Mouse (Mus musculus): ENCODE measurements around the gene Rnf5.
A peak's percentile ranks its signal among the peaks of the same experiment; 100 is the strongest.

The Rnf5 gene

DNA sequence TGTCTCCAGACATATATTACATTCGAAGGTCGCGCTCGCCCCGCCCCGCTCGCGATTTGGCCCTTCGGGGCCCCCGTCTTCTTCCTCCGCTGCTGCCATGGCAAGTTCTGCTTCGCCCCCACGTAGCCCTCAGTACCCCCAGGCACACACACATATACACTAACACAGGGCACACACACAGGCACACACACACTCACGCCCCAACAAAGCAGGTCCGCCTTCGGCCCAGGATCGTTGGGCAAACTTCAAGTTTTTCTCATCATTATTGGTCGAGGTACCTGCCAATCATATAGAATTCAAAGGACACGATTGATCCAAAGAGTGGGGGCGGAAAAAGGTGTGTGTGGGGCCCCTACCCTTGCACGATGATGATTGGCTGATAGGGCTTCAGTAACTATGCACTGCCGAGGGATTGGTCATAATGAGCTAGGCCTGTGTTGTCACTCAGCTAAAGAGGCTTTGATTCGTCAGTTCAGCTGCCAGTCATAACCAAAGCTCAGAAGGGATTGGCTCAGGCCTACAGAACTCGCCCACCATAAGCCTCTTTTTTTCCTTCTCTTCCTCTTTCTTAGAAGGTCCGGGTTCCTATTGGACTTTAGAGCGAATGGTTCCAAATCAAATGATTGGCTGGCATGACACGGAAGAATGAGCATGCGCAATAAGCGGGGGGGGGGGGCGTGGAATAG, at the start of gene Rnf5:
Gene Rnf5 (minus strand): TSS at position 316 of the 686 bp plus-strand sequence.
- peak; percentile 99 to 100 for DNase-seq (ENCODE audit: low spot score in 2 of 2)

DNA sequence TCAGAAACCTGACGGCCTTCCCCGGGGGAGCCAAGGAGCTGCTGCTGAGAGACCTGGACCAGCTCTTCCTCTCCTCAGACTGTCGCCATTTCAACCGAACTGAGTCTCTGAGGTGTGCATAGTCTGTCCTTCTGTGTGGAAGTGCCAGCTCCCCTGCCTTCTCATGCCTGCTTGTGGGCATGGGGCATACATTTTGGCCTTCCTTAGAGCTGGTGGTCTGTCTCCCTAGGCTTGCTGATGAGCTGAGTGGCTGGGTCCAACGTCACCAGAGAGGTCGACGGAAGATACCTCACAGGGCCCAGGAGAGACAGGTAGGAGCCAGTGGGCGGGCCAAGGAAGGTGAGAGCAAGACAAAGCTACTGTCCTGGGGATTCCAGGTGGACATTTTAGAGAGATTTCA, 49.5 kb upstream of the Rnf5 start:
- no peak for DNase-seq (ENCODE audit: low spot score in 2 of 2)

DNA sequence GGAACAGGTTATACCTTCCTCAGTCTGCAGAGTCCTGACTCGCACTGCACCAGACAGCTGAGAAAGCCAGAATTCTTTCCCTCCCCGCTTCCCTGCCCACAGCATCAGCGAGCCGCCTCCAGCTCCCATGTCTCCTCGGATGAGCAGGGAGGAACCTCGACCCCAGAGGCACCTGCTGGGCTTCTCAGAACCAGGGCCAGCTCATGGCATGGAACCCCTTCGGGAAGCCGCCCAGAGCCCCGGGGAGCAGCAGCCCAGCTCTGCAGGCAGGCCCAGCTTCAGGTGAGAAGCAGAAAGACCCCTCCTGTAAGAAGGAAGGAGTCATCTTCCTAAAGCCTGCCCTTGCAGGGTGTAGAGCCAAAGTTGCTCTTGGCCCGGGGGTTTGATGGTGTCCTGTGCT, 49.1 kb upstream of the Rnf5 start:
- no peak for DNase-seq (ENCODE audit: low spot score in 2 of 2)

DNA sequence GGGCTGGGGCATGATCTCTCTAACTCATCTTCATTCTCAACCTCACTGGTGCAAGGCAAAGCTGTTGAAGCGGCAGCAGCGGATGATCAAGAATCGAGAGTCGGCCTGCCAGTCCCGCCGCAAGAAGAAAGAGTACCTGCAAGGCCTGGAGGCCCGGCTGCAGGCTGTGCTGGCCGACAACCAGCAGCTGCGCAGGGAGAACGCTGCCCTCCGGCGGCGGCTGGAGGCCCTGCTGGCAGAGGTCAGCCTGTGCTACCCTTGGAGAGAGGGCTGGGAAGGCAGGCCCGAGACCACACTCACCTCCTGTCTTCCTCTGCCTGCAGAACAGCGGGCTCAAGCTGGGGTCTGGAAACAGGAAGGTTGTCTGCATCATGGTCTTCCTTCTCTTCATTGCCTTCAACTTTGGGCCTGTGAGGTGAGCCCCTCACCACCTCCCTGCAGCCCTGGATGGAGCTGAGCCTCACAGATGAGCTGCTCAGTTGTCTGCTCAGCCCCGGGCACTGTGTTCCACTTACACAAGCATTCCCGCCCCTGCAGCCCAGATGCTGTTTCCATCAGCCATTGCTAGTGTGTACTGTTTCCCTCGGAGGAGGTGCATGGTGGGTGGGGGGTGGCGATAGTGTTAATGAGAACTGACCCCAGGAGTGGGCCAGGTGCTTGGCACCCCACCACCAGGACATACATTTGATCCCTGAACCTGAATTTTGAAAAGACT, 48.2 kb upstream of the Rnf5 start:
- DNase-seq (ENCODE audit: low spot score in 2 of 2), result no peak

DNA sequence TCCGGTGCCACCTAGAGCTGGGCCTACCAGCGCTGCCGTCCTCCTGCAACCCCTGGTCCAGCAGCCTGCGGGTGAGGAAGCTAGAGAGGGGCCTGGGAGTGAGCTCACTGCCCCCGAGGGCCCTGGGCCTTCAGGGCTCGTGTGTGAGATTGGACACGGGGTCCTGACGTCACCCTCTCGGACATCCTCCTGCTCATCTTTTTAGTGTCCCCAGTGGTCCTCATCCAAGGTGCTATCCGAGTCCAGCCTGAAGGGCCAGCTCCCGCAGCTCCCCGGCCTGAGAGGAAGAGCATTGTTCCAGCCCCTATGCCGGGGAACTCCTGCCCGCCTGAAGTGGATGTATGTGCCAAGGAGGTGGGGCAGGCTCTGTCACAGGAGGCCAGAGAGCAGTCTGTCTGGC, 47.3 kb upstream of the Rnf5 start:
- no peak for DNase-seq (ENCODE audit: low spot score in 2 of 2)

DNA sequence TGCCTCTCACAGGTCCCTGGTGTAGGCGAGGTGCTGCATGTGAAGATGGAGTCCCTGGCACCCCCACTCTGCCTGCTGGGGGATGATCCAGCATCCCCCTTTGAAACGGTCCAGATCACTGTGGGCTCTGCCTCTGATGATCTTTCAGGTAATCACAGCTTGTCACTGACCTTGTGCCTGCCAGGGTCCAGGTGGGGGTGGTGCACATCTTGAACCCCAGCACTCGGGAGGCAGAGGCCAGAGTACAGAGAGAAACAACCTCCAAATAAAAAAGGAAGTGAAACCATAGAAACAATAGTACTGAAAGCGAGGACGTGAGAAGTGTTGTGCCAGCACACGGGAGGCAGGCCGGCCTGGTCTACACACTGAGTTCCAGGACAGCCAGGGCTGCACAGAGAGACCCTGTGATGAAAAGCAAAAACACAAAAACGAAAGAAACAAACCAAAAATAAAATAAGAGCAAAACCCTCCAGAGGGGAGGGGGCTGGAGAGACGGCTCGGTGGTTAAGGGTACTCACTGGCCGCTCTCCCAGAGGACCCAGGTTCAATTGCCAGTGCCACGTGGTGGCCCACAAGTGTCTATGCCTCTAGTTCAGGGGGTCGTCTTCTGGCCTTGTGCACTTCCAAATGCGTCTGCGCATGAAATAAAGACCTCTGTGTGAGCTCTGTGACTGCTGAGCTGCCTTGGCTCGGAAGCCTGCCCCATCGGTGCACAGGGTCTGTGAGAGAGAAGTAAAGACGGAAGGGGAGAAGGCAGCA, 45.8 kb upstream of the Rnf5 start:
- no peak for DNase-seq (ENCODE audit: low spot score in 2 of 2)

DNA sequence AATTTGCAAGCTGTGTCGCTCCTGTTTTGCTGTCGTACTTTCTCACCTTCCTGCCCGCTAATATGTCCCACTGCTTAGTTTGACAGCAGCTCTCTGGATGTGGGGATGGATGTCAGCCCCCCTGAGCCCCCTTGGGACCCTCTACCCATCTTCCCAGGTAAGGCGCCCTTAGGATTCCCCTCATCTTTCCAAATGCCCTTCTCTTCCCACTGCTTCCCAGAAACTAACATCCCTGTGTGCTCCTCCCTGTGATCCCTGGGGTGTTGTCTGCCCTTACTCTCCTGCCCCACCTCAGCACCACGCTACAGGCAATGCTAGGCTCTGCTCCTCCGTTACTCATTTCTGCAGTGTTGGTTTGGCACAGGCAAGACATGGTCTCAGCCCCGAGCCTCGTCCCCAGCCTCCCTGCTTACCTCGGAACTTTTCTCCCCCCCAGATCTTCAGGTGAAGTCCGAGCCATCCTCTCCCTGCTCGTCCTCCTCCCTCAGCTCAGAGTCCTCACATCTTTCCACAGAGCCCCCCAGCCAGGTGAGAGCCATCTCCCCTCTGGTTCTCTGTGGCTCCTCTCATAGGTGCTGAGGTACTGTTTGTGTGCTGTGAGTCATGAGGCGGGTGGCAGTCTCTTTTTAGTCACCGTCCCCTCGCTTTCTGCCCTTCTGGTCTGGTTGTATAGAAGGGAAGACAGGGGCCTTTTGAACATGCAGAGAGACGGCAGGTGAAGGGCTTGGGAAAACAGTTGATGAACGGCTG, 44.8 kb upstream of the Rnf5 start:
- DNase-seq (ENCODE audit: low spot score in 2 of 2), result no peak

DNA sequence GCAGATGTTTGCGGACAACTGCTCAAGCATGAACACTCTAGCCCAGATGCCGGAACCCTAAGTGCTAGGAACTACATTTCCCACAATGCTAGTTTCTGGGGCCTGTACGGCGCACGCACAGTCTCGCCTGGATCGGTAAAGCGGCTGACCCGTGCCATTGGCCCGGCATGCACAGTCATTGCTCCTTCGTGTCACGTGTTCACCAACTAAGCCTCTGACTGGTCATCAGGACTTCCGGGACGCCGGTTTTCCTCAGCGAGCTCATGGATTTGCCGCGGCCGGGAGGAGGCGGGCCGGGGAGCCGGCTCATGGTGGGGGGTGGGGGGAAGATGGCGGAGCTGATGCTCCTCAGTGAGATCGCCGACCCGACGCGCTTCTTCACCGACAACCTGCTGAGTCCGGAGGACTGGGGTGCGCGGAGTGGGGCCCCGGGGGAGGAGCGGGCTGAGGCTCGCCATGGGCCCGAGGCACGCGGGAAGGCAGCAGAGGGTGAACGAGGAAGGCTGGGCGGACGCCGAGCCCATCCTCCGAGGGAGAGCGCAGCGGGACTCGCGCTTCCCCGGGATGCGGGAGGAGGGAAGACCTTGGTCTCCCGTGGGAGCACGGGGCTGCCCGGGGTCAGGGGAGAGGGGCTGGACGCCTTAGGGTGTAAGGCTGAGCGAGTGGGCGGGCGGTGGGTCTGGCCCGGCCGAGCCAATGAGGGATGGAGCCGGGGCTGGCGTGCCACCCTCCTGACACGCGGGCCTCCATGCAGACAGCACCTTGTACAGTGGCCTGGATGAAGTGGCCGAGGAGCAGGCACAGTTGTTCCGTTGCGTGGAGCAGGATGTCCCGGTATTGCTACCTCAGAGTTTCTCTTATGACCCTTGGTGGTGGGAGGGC, 43.7 kb upstream of the Rnf5 start, which contains the start of gene Atf6b:
Gene Atf6b (plus strand): TSS at position 241 of the 882 bp plus-strand sequence.
- DNase-seq (ENCODE audit: low spot score in 2 of 2), result peak; percentile 96 to 97

DNA sequence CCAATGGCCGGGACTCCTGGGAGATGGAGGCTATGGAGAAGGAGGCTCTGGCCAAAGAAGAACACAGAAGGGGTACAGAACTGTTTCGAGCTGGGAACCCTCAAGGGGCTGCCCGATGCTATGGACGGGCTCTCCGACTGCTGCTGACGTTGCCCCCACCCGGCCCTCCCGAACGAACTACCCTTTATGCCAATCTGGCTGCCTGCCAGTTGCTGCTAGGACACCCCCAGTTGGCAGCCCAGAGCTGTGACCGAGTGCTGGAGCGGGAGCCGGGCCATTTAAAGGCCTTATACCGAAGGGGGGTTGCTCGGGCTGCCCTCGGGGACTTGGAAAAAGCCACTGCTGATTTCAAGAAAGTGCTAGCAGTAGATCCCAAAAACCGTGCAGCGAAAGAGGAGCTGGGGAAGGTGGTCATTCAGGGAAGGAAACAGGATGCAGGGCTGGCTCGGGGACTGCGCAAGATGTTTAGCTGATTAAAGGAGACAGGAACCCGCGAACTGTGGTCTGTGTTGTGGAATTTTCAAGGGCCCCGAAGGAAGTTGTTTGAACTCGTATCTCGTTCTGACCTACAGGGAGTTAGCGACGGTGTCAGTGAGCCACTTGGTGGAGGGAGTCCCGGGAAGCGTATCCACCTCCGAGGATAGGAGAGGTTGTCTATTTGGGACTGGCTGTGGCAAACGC, 42.5 kb upstream of the Rnf5 start:
- no peak for DNase-seq (ENCODE audit: low spot score in 2 of 2)

DNA sequence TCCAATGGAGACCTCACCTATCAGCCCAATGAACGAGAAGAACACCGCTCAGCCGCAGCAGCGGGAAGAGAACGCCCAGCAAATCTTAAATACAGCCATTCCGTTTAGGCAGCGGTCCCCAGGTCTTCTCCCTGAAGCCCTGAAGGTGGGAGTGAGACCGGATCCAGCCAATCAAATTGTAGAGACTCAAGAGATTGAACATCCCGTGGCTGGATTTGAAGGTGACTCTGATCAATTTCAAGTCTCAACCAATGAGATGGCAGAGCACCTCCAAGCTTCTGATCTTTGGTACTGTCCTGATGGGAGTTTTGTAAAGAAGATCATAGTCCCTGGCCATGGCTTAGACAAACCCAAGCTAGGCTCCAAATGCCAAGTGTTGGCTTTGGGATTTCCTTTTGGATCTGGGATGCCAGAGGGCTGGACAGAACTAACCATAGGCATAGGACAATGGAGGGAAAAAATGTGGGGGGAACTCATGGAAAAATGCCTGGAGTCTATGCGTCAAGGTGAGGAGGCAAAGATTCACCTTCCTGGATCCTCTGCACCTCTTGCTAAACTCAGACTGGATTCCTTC, 41.9 kb upstream of the Rnf5 start:
- no peak for DNase-seq (ENCODE audit: low spot score in 2 of 2)

DNA sequence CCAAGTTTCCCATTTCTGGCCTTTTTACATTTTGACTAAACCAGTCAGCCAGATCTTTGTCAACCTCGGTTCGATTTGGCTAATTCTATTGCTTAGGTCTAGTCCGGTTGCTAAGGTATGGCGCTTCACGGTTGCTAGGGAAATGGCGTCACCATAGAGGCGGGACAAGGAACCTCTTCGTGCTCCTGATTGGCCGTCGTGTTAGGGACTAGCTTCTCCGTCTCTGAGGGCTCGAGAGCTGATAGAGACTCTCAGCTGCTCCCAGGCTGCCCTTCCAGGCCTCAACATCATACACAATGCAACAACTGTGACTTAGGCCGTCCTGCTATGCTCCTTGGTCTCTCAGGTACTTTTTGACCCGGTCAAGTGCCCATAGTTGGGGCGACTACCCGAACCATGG, 41.1 kb upstream of the Rnf5 start, which contains the start of gene Fkbpl:
Gene Fkbpl (plus strand): TSS at position 157 of the 400 bp plus-strand sequence.
- DNase-seq (ENCODE audit: low spot score in 2 of 2), result peak; percentile 98 to 99

DNA sequence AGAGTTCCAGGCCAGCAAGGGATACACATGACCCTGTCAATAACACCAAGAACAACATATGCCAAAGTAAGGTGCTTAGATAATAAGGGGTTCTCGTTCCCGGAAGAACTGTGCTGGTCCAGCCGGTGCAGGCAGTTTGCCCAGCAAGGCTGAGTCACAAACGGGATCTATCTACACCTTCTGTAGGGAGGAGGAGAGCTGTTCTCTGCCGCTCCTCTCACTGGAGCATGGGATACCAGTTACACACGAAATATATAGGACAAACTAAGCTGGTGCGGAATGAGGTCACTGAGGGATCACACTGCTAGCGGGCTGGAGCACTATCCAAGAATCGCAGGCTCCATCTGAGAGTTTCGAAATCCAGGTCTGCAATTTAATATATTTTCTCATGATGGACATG, 40.5 kb upstream of the Rnf5 start:
- no peak for DNase-seq (ENCODE audit: low spot score in 2 of 2)

DNA sequence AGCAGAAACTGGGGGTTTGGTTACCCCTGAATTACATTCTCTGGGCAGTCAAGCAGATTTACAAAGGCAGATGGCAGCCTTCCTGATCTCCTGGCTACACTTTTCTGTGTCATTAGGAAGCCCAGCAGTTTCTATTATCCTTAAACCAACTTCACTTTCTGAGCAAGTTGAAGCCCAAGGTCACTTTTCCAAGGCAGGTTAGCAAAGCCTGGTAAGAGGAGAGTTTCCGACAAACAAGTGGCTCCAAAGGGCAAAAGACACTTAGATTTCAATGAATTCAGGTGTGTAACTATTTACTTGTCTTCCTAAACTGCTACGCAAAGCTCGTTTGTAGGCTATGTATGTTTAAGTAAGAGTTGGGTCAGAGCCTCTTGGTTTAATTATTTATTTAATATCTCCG, 39.9 kb upstream of the Rnf5 start:
- no peak for DNase-seq (ENCODE audit: low spot score in 2 of 2)

DNA sequence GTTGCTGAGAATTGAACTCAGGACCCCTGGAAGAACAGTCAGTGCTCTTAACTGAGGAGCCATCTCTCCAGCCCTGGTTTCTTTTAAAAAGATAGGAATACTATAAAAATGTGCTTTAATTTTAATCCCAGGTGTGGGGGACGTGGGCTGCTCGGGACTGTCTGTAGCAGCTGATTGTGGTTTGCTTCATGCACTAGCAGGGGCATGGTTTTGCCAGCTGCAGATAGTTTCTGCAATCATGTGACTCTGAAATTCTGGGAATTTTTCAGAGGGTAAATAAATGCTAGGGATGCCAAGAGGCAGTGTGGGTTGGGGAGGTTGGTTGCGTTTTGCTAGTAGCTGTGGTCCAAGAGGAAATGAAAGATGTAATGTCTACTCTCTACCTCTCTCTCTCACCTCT, 38.5 kb upstream of the Rnf5 start:
- DNase-seq (ENCODE audit: low spot score in 2 of 2), result no peak

DNA sequence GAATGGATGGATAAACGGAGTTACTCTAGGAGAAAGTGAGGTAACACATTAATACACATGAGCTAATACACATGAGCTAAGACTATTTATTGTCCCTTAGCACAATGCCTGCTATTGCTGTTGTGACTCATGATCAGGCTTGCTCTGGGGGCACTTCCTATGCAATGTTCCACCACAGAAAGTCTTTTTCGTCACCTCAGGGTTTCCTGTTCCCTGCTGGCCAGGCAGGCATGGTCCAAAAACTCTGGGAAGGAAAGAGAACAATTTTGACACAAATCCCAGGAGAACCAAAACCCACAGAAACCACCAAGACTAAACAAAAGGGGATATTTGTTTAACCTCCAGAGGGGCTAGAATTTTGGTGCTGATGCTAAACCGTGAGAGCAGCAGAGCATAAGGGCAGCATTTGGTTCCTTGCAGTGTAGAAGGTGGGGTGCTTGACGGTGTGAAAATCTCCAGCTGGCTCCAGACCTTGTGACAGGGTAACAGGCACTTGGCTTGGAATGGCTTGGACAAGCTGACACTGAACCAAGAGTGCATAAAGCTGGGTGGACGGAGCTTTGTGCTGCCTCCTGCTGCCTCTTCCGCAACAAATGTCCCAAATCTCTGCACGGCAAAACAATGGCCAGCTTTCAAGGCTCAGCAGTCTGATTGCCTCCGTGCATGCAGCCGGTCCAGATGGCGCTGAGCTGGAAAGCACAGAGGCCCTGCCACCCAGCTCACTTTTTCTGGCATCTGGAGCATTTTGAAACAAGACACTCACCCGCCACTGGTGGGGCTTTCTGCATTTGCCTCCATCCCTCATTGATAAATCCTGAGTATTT, 37.5 kb upstream of the Rnf5 start:
- DNase-seq (ENCODE audit: low spot score in 2 of 2), result no peak

DNA sequence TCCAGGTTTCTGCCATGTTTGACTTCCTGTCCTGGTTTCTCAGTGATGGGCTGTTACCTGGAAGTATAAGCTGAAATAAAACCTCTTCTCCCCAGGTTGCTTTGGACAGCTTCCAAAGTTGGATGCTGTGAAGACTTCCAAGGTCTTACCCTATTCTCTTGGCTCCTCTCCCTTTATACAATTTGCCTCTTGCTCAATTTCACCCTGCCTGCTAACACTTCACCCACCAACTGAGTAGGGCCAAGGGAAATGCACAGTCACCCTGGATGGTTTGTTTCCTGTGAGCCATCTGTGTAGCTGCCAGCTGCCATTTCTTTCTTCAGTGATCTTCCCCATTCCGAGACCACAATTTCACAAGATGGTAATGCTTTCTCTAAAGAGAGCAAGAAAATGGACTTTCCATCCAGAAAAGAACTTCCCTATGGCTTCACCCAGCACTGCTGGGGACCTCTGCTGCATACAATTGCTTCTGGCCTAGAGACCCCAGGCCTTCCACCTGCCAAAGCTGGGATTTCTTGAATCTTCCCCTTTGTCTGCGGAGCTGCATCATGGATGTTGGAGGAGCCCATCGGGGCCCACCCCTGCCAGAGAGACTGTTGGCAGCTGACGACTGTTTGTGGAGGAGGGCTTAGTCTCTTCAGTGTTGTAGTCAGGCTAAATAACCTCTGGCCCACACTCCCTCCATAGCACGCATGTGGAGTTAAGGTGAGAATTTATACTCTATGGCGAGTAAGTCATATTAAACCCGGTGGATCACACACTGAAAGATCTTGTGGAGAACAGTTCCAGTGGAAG, 36.2 kb upstream of the Rnf5 start:
- DNase-seq (ENCODE audit: low spot score in 2 of 2), result no peak

DNA sequence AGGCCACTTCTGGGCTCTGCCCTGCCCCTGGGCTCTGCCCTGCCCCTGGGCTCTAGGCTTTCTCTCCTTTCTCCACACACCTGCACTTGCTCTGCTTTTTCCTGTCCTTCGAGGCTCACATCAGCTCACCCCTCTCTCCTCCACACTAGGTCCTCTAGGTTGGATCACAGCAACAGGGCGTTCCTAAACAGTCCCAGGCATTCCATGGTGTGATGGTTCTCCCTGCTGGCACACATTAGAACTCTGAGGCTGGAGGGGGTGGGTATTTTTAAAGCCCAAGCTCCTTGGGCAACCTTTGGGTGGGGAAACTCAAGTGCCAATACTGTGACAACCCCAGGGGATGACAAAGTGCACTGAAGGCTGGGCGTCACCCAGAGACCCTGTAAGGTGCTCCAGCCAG, 34.0 kb upstream of the Rnf5 start:
- DNase-seq (ENCODE audit: low spot score in 2 of 2), result no peak

DNA sequence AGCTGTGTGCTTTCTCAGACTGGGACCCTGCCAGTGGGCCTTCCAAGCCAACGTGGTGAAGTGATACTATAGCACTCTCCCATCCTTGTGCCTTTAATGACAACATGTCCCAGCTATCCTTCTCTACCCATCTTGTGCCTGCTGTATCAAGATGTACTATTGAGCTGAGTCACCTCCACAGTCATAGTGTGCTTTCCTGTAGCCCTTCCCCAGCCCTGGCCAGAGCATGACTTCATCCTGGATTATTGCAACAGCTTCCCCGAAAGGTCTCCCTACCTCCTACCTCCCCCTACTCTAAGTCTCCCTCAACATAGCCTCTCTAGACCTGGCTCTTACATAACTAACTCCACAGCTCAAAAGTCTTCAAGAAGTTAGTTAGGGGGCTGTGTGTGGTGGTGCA, 32.2 kb upstream of the Rnf5 start:
- no peak for DNase-seq (ENCODE audit: low spot score in 2 of 2)

Measured in right cerebral cortex, adult 2 months (tissue).